Mouse (Mus musculus): ENCODE data around the gene Fxyd3.

GRCm38 (mm10) chr7:31040281-31041022 is 36.1 kb downstream of the Fxyd3 start:
- TF ChIP-seq CTCF (IDR thresholded peaks at IDR 0.05; ENCODE audit: extremely low read depth, insufficient read depth, low read length) (no peak), POLR2A (IDR thresholded peaks at IDR 0.05; ENCODE audit: extremely low read depth, insufficient read depth, low read length) (no peak)

Measured in cortical plate, adult 2 months (tissue).